Mouse (Mus musculus): ENCODE data around the gene Tbc1d2.
A peak's percentile ranks its signal among the peaks of the same experiment; 100 is the strongest.
"Not testable (repeated sequence)": the region's sequence is repeated elsewhere in the genome, so short reads cannot be mapped to it uniquely, and the experiment has no call there.

Gene Tbc1d2

DNA sequence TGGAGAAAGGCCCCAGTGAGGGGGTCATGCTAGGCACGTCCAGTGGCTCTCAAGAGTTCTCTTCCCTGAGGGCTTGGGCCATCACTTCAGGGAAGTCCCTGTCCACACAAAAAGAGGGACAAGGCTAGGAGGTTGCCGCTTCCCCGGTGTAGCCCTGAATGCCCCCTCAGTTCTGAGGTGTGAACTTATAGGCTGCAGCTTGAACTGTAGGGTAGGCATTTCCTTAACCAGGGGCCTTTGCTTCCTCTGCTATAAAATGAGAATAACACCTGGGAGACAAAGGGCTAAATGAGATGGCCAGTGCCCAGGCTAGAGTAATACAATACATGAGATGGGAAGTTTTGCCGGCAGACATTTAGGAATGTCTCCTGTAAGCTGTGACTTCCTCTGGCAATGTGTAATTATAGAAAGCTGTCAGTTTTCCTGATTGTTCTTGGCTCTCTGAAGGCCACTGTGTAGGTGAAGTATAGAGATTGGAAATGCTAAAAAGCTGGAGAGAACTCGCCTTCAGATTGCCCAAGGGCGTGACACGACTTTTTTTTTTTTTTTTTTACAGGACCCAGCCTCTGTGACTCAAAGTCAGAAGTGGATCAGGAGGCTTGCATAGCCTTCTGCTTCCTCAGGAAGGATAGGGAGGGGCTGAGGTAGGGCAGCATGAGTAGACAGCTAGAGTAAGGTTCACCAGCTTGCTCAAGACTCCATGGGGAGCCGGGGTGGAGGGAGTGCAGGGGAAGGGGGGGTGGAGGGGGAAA is 6.9 kb downstream of the Tbc1d2 start:
- no peak for DNase-seq (ENCODE audit: low read depth, low spot score)

DNA sequence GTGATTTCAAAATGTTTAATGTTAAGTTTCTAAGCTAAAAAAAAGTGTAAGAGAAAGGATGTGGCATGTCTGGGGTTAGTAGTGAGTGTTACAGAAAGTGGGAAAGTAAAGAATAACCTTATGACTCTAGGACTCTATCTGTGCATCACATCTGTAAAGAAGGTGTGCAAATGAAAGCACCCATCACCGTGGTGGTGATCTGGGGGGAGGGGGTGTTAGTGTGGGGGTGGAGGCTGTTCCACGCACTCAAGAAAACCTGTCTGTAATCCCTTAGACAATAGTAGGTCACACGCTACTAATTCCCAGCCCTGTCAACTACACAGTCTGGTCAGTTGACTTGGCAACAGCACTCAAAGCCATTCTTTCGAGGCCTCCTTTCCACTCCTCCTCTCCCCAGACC is 8.7 kb downstream of the Tbc1d2 start:
- DNase-seq (ENCODE audit: low read depth, low spot score), result no peak

DNA sequence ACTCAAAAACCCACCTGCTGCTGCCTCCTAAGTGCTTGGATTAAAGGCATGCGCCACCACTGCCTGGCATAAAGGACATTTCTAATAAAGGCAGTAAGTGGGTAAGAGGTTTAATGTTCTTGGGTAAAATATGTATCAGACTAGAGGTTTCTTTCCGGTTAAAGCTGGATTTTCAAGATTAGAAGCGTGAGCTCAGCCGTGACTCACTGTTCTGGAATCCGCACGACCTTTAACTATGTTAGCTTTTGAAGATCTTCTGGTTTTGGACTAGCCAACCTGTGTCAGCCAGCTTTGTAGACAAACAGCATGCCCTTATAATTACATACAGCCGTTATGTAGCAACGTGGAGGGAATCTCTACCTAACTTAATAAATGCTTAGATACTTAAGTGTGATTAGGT is 10.1 kb downstream of the Tbc1d2 start:
- DNase-seq (ENCODE audit: low read depth, low spot score), result no peak

DNA sequence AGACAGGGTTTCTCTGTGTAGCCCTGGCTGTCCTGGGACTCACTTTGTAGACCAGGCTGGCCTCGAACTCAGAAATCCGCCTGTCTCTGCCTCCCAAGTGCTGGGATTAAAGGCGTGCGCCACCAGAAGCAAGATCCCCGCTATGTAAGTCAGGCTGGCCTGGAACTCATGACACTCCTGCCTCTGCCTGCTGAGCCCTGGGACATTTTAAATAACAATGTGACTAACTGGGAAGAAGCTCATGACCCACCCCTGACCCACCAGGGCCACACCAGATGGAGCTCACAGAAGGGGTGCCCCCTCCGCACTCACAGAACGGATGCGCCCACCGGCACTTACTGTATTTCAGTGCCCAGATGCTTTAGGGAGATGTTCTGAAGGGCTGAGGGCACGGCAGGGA is 12.8 kb downstream of the Tbc1d2 start:
- not testable (repeated sequence) for DNase-seq (ENCODE audit: low read depth, low spot score)

DNA sequence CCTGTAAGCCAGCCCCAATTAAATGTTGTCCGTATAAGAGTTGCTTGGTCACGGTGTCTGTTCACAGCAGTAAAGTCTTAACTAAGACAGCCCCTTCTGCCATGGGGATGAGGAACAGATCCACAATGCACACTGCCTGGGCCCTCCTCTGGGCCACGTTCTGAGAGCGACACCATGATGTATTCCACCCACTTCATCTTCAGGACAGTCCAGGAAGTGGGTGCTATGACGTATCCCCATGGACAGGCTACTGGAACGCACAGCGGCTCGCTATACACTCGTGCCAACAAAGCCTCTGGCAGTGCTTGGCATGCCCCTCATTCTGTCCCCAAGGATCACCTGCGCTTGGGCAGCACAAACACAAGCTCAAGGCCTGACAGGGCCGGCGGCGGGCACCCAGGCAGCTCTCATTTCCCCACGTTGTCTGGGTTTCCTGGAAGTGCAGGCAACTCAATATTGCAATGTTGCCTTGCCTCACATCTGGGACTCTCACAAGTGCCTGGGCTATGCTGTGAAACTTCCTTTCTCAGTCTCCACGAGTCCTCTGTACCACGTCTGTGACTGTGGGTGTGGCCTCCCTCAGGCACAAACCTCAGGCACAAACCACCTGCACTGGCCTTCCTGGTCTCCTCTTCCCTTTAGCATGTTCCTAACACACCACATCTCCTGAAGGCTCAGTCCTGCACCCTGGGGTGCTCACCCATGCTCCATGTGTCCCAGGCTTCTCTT is 14.1 kb downstream of the Tbc1d2 start:
- DNase-seq (ENCODE audit: low read depth, low spot score), result no peak

DNA sequence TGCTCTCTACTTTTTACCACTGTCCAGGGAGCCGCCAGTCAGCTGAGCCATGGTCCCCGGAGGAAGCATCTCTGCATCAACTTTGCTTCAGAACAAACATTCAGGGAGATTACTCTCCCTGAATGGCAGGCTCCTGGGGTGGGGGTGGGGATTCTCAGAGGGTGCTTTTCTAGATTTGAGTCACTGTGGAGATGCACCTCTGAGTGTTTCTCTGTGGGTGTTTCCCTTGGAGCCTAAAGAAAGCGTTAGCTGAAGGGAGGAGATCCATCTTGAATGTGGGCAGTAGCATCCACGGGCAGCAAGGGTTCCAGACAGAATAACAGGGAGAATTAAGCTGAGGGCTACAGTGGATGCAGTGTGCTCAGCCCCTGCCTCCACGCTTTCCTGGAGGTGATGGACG is 15.1 kb downstream of the Tbc1d2 start:
- no peak for DNase-seq (ENCODE audit: low read depth, low spot score)

DNA sequence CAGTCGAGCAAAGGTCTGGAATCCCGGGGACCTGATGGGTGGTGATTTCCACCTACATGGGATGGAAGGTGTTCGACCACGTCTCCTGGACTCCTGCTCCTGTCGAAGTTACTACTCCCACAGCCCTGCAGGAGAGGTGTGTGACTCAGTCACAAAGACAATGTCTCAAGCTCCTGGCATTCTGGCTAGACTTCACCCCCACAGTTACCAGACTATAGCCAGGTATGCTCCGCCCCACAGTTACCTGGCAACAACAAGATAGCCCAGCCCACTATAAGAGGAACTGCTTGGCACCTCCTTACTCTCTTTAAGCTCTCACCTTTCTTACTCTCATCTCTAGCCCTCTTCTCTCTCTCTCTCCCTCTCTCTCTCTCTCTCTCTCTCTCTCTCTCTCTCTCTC is 16.4 kb downstream of the Tbc1d2 start:
- not testable (repeated sequence) for DNase-seq (ENCODE audit: low read depth, low spot score)

DNA sequence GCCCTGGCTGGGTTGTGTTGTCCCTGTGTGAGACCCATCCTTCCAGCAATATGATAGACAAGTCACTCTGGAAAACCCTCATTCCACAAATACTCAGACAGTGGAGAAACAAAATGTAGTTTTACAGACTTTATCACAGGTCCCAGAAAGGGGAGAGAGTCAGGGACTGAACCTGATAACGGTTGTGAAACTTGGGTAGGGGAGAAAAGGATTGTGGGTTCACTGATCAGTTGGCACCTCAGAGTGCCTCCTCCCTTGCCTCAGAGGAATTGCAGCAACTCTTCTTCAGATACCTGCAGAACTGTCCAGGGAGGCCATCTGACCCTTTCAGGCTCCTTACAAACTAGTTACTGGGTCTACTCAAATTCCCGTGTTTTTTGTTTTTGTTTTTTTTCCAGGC is 17.5 kb downstream of the Tbc1d2 start:
- DNase-seq (ENCODE audit: low read depth, low spot score), result no peak

DNA sequence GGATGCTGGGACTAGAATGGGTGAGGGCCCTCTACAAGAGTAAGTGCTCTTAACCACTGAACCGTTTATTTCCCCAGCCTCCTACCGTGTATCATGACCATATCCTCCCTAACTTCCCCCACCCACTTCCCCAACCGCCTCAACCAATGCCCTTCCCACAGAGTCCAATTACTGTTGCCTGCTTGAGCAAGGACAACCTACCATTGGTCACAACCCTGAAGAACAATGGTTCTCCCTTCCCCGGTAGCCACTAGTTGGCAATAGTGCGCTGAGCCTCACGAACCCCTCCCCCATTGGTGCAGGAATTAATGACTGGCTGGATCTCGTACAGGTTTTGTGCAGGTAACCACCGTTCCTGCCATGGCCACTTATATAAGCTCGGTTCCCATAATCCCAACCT is 19.6 kb downstream of the Tbc1d2 start:
- no peak for DNase-seq (ENCODE audit: low read depth, low spot score)

DNA sequence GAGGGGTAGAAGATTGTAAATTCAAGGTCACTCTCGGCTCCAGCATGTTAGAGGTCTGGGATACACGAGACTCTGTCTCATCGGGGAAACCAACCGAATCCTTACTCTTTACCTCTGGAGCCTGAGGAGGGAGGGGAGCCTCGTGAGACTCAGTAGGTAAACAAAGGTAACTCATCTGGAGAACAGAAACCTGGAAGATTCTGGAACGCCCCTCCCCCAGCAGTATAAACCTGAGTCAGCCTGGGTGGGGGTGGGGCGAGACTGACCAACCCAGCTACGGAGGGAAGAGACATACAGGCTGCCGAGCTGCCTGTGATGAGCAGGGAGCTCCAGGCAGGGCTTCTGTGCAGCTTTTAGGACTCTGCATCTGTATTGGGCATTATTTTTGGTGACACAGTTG is 21.1 kb downstream of the Tbc1d2 start:
- DNase-seq (ENCODE audit: low read depth, low spot score), result no peak

DNA sequence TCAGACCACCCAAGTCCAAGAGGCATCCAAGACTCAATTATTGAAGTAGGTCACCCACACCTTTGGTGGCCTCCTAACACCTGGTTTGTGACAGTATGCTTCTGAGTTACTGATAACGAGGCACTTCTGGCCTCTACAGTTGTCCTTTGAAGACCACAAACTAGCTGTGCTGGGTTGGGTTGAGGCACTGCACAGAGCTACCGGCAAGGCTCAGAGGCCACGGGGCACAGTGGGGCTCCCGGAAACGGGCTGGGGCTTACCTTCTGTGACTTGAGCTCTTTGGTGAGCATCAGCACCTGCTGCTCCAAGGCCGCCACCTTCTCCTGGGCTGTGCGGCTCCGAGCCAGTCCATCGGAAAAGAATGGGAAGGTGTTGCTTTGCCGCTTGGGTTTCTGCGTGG is 21.9 kb downstream of the Tbc1d2 start:
- DNase-seq (ENCODE audit: low read depth, low spot score), result no peak

DNA sequence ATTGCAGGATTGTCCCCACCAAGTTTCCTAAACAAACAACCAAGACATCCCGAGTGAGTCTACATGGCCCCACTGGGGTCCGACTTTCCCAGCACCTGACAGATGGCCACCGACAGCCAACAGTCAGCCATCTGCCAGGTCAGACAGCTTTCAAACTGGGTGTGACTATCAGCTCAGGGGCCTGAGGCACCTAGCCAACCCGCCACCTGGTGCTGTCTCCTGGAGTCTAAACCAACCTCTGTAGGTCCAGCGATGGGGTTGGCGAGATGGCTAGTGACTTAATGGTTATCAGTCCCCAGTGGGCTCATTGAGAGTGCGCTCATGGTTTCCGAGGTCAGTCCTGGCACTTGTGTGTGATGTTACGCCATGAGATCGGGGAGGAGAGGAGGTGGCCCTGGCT is 24.9 kb downstream of the Tbc1d2 start:
- DNase-seq (ENCODE audit: low read depth, low spot score), result no peak

DNA sequence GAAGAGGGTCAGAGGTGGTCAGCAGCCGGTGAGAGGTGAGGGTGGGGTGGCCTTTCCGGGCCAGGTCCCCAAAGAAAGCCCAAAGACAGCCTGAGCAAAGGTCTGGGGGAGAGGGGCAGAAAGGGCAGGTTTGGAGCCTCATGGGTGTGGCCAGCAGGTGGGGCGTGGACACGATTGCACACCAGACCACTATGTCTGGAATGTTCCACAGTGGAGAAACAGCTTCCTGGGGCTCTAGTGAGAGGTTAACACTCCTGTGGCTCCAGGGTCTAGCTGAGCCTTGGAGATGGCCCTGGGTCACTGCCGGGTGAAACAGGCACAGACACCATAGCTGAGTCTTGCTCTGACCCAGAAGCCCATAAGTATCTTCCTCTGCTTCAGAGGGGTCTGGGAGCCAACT is 27.0 kb downstream of the Tbc1d2 start:
- DNase-seq (ENCODE audit: low read depth, low spot score), result no peak

DNA sequence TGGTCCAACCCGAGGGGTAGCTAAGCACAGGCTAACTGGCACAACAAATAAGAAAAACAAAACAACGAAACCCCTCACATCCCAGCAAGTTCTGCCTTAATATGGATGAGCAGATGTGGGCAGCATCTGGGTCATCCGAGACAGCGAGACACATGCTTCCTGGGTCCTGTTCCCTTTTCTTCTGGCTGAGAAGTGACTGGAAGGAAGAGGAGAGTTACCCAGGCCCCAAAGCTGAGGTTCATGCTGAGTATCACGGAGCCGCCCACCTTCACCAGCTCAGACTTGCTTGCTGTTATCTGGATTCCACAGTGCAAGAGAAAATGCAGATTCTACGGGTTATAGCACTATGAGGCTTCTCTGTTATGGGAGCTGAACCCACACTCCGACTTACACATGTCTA is 29.1 kb downstream of the Tbc1d2 start:
- DNase-seq (ENCODE audit: low read depth, low spot score), result no peak

DNA sequence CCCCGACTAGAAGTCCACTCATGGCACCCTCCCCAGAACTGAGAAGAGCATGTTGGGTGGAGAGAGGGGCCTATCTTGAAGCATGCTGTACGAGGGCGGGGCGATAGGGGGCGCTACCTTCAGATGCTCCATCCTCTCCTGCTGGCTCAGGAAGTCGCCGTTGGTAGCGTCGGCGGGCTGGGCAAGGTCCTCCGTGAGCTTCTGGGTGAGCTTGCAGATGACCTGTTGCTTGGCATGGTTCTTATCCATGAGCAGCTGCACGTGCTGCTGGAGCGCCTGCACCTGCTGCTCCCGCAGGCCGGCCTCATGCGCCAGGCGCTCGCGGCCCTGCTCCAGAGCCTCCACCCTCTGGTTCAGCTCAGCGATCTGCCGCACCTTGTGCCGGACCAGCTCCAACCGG is 29.7 kb downstream of the Tbc1d2 start:
- no peak for DNase-seq (ENCODE audit: low read depth, low spot score)

DNA sequence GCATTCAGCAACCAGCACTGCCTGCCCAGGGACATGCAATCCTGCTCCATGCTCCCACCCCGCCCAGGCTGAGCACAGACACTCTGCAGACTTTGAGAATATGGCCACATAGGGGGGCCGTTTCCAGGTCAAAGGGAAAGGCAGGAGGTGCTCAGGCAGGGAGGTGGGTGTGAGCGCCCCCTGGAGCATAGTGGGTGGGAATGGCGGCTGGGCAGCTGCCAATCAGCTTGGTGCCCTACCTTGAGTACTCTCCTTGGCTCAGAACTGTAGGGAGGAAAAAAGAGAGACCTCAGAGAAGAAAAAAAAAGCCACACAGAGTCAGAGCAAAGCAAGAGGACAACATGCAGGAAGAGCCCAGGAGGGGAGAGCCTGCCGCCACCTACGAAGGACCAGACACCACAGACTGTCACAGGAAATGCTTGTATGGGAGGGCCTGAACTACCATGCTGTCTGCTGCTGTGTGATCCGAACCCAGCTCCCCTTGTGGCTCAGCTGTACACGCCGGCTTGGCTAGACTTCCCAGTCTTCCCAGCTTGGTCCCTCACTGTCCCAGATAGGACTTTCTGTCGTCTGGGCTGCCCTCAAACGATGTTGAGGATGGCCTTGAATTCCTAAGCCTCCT is 31.7 kb downstream of the Tbc1d2 start:
- no peak for DNase-seq (ENCODE audit: low read depth, low spot score)

DNA sequence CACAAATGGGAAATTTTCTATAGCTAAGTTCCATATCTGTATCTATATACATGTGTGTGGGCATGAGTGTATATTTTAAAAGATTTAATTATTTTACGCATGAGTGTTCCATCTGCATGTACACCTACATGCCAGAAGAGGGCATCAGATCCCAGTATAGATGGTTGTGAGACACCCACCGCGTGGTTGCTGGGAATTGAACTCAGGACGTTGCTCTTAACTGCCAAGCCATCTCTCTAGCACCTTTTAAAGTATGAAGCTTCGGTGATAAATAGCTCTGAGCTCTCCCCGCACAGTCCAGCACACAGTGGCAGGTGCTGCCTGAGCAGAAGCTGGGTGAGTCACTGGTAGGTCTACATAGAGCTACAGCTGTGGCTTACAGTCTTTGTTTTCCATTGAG is 32.6 kb downstream of the Tbc1d2 start:
- DNase-seq (ENCODE audit: low read depth, low spot score), result no peak

DNA sequence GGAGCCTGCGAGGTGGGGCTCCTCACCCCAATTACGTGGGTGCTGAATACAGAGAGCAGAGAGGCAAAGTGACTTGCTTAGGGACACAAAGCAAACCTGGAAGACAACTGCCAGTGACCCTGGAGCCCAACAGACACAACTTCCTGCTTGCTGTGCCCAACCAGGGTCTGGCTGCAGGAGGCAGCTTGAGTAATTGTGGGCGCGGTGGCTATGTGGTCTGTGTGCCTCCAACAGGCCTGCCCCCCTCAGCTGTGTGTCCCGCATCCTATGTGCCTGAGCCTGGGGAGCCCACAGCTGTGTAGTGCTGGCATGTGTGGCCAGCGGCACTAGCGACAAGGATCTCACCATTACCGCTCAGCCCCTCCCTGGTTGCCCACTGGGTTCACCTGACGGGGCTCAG is 35.4 kb downstream of the Tbc1d2 start:
- no peak for DNase-seq (ENCODE audit: low read depth, low spot score)

DNA sequence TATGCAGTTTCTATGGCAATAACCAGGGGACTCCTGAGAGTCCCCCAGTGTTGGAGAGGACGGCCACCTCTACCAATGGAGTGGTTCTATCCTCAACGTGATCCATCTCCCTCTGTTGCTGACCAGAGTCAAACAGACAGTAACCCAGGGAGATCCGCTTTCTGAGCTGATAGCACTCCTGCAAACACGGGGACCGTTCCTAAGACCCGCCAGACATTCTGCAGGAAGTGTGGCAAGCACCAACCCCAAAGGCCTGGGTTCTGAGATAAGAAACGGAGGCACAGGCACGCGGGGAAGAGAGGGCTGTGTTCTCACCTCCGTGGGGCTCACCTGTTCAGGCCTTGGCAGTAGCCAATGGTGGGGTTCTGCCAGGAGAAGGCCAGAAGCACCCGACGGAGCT is 36.4 kb downstream of the Tbc1d2 start:
- no peak for DNase-seq (ENCODE audit: low read depth, low spot score)

DNA sequence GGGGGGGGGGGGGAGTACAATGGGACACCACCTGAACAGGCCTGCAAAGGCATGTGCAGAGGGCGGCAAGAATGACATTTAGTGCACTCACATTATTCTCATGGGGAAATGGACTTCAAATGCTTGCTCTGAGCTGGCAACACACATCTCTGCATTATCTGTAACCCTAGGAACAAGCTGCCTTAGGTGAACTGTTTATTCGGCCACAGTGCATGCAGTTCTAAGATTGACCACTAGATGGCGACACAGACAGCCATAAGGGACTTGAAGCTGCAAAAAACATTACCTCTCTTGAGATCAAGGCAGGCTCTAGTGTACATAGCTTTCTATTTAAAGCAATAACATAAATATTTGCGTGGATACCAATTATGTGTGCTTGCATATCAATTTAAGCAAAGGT is 38.8 kb downstream of the Tbc1d2 start:
- DNase-seq (ENCODE audit: low read depth, low spot score), result peak; percentile 68

DNA sequence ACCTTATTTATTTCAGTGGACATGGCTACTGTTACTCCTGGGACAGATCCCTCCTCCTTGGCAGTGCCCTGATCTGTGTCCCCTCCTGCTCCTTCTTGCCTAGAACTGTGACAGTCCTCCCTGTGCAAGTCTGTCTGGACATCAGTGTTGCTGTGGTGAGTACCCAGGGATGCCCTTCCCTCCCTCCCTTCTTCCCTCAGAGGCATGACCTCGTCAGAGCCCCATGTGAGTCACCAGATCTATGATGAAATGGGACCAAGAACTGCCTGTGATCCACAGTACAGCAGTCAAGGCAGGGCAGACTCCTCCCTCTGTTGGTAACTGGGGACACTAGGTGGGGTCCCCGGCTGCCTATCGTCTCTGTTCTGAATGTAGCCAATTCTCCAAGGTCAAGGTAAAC is 42.4 kb downstream of the Tbc1d2 start:
- DNase-seq (ENCODE audit: low read depth, low spot score), result no peak

DNA sequence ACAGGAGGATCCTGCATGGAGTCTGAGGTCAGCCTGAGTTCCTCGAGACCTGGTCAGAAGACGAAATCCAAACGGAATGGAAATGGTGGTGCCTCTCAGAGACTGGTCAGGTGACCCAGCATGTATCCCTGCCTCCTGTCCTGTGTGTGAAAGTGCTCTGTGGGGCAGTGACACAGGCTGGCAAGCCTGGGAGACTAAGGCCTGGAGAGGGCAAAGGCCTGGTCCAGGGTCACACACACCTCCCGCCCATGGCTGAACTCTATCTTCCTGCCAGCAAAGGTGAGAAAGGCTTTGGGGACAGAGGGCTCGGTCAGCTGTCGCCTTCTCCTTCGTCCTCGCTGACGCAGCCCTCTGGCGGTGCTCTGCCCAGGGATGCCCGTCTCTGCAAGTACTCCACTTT is 44.6 kb downstream of the Tbc1d2 start:
- DNase-seq (ENCODE audit: low read depth, low spot score), result no peak

DNA sequence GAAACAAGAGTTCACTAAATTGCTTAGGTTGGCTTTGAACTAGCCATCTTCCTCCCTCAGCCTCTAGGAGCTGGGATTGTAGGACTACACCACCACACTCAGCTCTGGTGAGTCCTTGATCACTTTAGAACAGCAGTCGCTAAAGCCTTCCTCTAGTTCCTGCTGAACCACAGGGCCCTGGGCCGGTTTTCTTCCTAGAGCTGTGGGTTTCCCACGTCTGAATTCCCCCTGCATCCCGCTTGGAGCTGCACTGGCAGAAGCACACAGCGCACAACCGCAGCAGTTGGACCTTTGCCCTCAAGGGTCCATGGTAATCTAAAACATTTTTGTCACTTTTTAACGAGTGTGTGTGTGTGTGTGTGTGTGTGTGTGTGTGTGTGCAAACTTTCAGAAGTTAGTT is 47.3 kb downstream of the Tbc1d2 start:
- DNase-seq (ENCODE audit: low read depth, low spot score), result no peak

Measured in telencephalon, adult 2 months (tissue).